ENCODE assay signal across 28 mouse cellular contexts in genomic region chr8:119931317-119931716, GRCm38 (mm10). TPM values are rescaled to one million over a fixed set of nuclear protein-coding genes. Genes with fewer than 3 reads are reported as not detected.
A peak's percentile ranks its signal among the peaks of the same experiment; 100 is the strongest.
DNase-seq lines count a peak whose midpoint lies in the region; ATAC-seq and TF ChIP-seq lines count a peak whose summit lies in the region.
"Had no signal": no experiment of that assay in that cellular context is flagged by ENCODE, and none has a peak within 500 bp of the region (broad histone marks: within the 10 kb centered on the region; RNA-seq: fewer than 3 reads in every experiment).

No protein-coding gene starts in this region.

- peaks cover 63% of the 10 kb centered on the region for H3K4me1 ChIP-seq in heart, embryonic 13.5 days
- peaks cover 14% of the 10 kb centered on the region for H3K4me1 ChIP-seq in heart, postnatal 0 days (ENCODE audit: control insufficient read depth, insufficient read depth)
- peaks cover 10 to 31% of the 10 kb centered on the region in 2 experiments; a peak in 3 of 4 replicates for H3K4me1 ChIP-seq in ES-E14 (ENCODE audit: control insufficient read depth in 2 of 2, insufficient read depth in 2 of 2, low read length in 2 of 2, poor library complexity in 1 of 2)
- H3K4me1 ChIP-seq: embryonic facial prominence, embryonic 12.5 days had no signal

- H3K4me2 ChIP-seq in heart, embryonic 13.5 days = peak overlapping the region; percentile 18; the same call in 1 of the 2 replicates
- H3K4me2 ChIP-seq in heart, postnatal 0 days (ENCODE audit: low read depth, low read length) = no peak overlapping the region
- H3K4me2 ChIP-seq: embryonic facial prominence, embryonic 12.5 days; embryonic facial prominence, embryonic 15.5 days; hindbrain, embryonic 13.5 days; intestine, embryonic 15.5 days had no signal

- TF ChIP-seq CTCF in heart, postnatal 0 days (IDR thresholded peaks at IDR 0.05; ENCODE audit: low read depth) = no peak
- TF ChIP-seq CTCF in gastrocnemius, adult 2 months (IDR thresholded peaks at IDR 0.05) = no peak

- no peak for DNase-seq in heart, postnatal 4 days
- DNase-seq in heart, postnatal 0 days (ENCODE audit: low spot score) = peak; percentile 15
- no peak for DNase-seq in heart, postnatal 36 days
- no peak for DNase-seq in ES-E14 (ENCODE audit: low read depth, low spot score)
- DNase-seq in gastrocnemius, adult 2 months = no peak
- DNase-seq: adrenal gland, adult 2 months; adrenal gland, postnatal 14 days; cerebellum, adult 11 months; cerebellum, adult 2 months; cerebellum, adult 9-11 months; cerebellum, postnatal 25 days; forebrain, postnatal 0 days; gastrocnemius, postnatal 25 days; heart, adult 18-20 months; heart, postnatal 14 days; kidney, adult 11 months; kidney, adult 9 months had no signal

- H3K36me3 ChIP-seq in heart, embryonic 13.5 days = peaks cover 32% of the 10 kb centered on the region
- peaks cover 16% of the 10 kb centered on the region; the same call in 1 of the 2 replicates for H3K36me3 ChIP-seq in heart, postnatal 0 days (replicated peaks; ENCODE audit: control insufficient read depth, insufficient read depth, low read length)
- peaks cover 44% of the 10 kb centered on the region for H3K36me3 ChIP-seq in ES-E14 (ENCODE audit: control insufficient read depth, insufficient read depth, low read length, poor library complexity, severe bottlenecking)

- TF ChIP-seq EP300 in heart, postnatal 0 days (IDR thresholded peaks at IDR 0.05; ENCODE audit: low read depth) = no peak

- no peak overlapping the region for H3K4me3 ChIP-seq in heart, embryonic 13.5 days
- no peak overlapping the region for H3K4me3 ChIP-seq in heart, postnatal 0 days (ENCODE audit: low read depth, low read length)
- H3K4me3 ChIP-seq in ES-E14 (ENCODE audit: insufficient read depth in 1 of 2, low read depth in 1 of 2, low read length in 2 of 2, poor library complexity in 1 of 2, severe bottlenecking in 1 of 2) = no peak overlapping the region
- no peak overlapping the region for H3K4me3 ChIP-seq in gastrocnemius, adult 2 months
- H3K4me3 ChIP-seq: embryonic facial prominence, embryonic 12.5 days; embryonic facial prominence, embryonic 15.5 days; hindbrain, embryonic 10.5 days; hindbrain, embryonic 13.5 days; intestine, embryonic 15.5 days had no signal

- no peaks in the 10 kb centered on the region for H3K9me3 ChIP-seq in heart, embryonic 13.5 days
- no peaks in the 10 kb centered on the region for H3K9me3 ChIP-seq in heart, postnatal 0 days (replicated peaks; ENCODE audit: control insufficient read depth, low read length)
- H3K9me3 ChIP-seq in ES-E14 (ENCODE audit: control insufficient read depth, insufficient read depth, low read depth, low read length) = no peaks in the 10 kb centered on the region
- H3K9me3 ChIP-seq: embryonic facial prominence, embryonic 12.5 days; embryonic facial prominence, embryonic 15.5 days; G1E; hindbrain, embryonic 10.5 days; hindbrain, embryonic 13.5 days; intestine, embryonic 15.5 days had no signal

- WGBS in heart, embryonic 13.5 days = 56% methylated on average over 4 of the region's 4 CpGs
- 34% methylated on average over 4 of the region's 4 CpGs for WGBS in heart, postnatal 0 days

- intact Hi-C loops in heart, postnatal 36 days (cut with DNase I) = no loop called here
- intact Hi-C loops in gastrocnemius, adult 2 months (cut with DNase I) = no loop called here

- H3K27me3 ChIP-seq in heart, embryonic 13.5 days (replicated peaks) = no peaks in the 10 kb centered on the region
- H3K27me3 ChIP-seq in heart, postnatal 0 days (ENCODE audit: control insufficient read depth, insufficient read depth, low read length) = no peaks in the 10 kb centered on the region
- H3K27me3 ChIP-seq: embryonic facial prominence, embryonic 12.5 days; embryonic facial prominence, embryonic 15.5 days; hindbrain, embryonic 13.5 days; intestine, embryonic 15.5 days had no signal

- H3K27ac ChIP-seq in heart, embryonic 13.5 days (replicated peaks) = peak overlapping the region; percentile 68
- H3K27ac ChIP-seq in heart, postnatal 0 days (ENCODE audit: low read depth) = peak overlapping the region; percentile 59
- no peak overlapping the region for H3K27ac ChIP-seq in ES-E14 (ENCODE audit: insufficient read depth, low read depth, low read length, poor library complexity, severe bottlenecking)
- H3K27ac ChIP-seq in gastrocnemius, adult 2 months = no peak overlapping the region
- H3K27ac ChIP-seq: embryonic facial prominence, embryonic 12.5 days; embryonic facial prominence, embryonic 15.5 days; hindbrain, embryonic 10.5 days; hindbrain, embryonic 13.5 days; intestine, embryonic 15.5 days had no signal

- in situ Hi-C loops in ES-E14 (cut with MboI; ENCODE audit: low sequenced_read_pairs in 2 of 2, unreplicated experiment in 2 of 2) = no loop called here

- ATAC-seq in heart, embryonic 13.5 days (ENCODE audit: extremely low read depth, insufficient number of reproducible peaks, low FRiP score, low TSS enrichment) = no peak
- no peak for ATAC-seq in heart, postnatal 0 days (ENCODE audit: insufficient read depth, low read depth)
- ATAC-seq: CD4-positive, CD25-positive, alpha-beta regulatory T cell, adult 4 months; forebrain, embryonic 14.5 days; forebrain, postnatal 0 days; hindbrain, embryonic 16.5 days; intestine, embryonic 15.5 days had no signal

- no peak overlapping the region for H3K9ac ChIP-seq in heart, embryonic 13.5 days
- H3K9ac ChIP-seq in heart, postnatal 0 days (replicated peaks; ENCODE audit: low read depth, low read length) = no peak overlapping the region
- H3K9ac ChIP-seq in ES-E14 (ENCODE audit: insufficient read depth, low read depth, low read length, poor library complexity, severe bottlenecking) = no peak overlapping the region
- H3K9ac ChIP-seq: embryonic facial prominence, embryonic 12.5 days; embryonic facial prominence, embryonic 15.5 days; forebrain, postnatal 0 days; hindbrain, embryonic 13.5 days; intestine, embryonic 15.5 days had no signal

TF ChIP-seq in ES-E14, 5 proteins besides CTCF, POLR2A, EP300 and RAD21:
- TF ChIP-seq MAFK (IDR thresholded peaks at IDR 0.05; ENCODE audit: insufficient read depth, low read depth, low read length) = peak; percentile 85
- TF ChIP-seq ZC3H11A (IDR thresholded peaks at IDR 0.05; ENCODE audit: borderline replicate concordance, low read depth, low read length) = no peak

RNA-seq across cellular contexts. Expression of gene Gm20388, which starts 20.7 kb away (rescaled TPM):
- polyA plus RNA-seq in heart, embryonic 13.5 days (2015; fragmentation: Nextera tagmentation; extraction: Ambion mirVana) = 1.8 TPM in 1 of 2 replicates, not detected in the other
- 1 to 10 TPM in 1 of 2 experiments, not detected in 1; 5.8 TPM for total RNA-seq in heart, postnatal 4 days (2021)
- 17.3 and 29.1 TPM in 2 replicates for total RNA-seq in heart, postnatal 0 days (2014; rRNA removed; ENCODE audit: low replicate concordance)
- not detected in 2 replicates for polyA plus RNA-seq in heart, postnatal 0 days (2015; fragmentation: Nextera tagmentation; extraction: Ambion mirVana)
- 1 to 10 TPM; 3.5 to 4.9 TPM for total RNA-seq in heart, postnatal 36 days (2021)
- 27.0 and 34.8 TPM in 2 replicates for total RNA-seq in ES-E14 (2012; rRNA removed)
- 10 to 100 TPM in 1 of 2 experiments, 1 to 10 TPM in 1; 6.1 to 15.0 TPM for total RNA-seq in gastrocnemius, adult 2 months (2021)
- polyA plus RNA-seq: embryonic facial prominence, embryonic 12.5 days; forebrain, embryonic 11.5 days; forebrain, postnatal 0 days; intestine, embryonic 15.5 days had no signal

RNA-seq across cellular contexts. Expression of gene Usp10, which starts 21.2 kb away (rescaled TPM):
- polyA plus RNA-seq in heart, embryonic 13.5 days (2015; fragmentation: Nextera tagmentation; extraction: Ambion mirVana) = 90.5 and 101 TPM in 2 replicates
- total RNA-seq in heart, postnatal 4 days (2021) = 10 to 100 TPM; 80.8 to 86.6 TPM
- total RNA-seq in heart, postnatal 0 days (2014; rRNA removed; ENCODE audit: low replicate concordance) = 36.6 and 44.0 TPM in 2 replicates
- 47.7 and 54.9 TPM in 2 replicates for polyA plus RNA-seq in heart, postnatal 0 days (2015; fragmentation: Nextera tagmentation; extraction: Ambion mirVana)
- 10 to 100 TPM; 45.5 to 50.8 TPM for total RNA-seq in heart, postnatal 36 days (2021)
- 201 and 211 TPM in 2 replicates for total RNA-seq in ES-E14 (2012; rRNA removed)
- total RNA-seq in gastrocnemius, adult 2 months (2021) = 10 to 100 TPM; 56.9 to 73.9 TPM

Comparison
In these comparisons a context has a peak if more than half of its experiments do, and no peak if none do; other contexts are left out.
1. H3K27ac ChIP-seq: peak in heart, embryonic 13.5 days (single experiment) and heart, postnatal 0 days (single experiment); none in ES-E14 (single experiment) and gastrocnemius, adult 2 months (single experiment).